Mouse (Mus musculus) spleen, adult 2 months (tissue): Measurements from ENCODE around the gene Rab1b. TPM values are rescaled to one million over a fixed set of nuclear protein-coding genes. Genes with fewer than 3 reads are reported as not detected.

Experiments used
- DNase-seq, 2 experiments: peaks; one replicate each; pipeline versions ENCODE4 v3.0.0 to v3.0.0-alpha.2; 2012 to 2021; ENCODE audit warnings: low spot score in 2 of 2, low read depth in 1 of 2
- H3K27ac ChIP-seq: fragments of 200-500 bp; 2 replicates; pipeline ENCODE4 v1.5.1; 2012; ENCODE audit warnings: low read length, inconsistent platforms; ENCODE audit not compliant: insufficient read depth
- H3K27me3 ChIP-seq: fragments of 200-500 bp; 2 replicates; pipeline ENCODE4 v1.6.1; 2012; ENCODE audit warnings: mild to moderate bottlenecking, moderate library complexity, low read length, inconsistent platforms; ENCODE audit not compliant: control insufficient read depth, insufficient read depth
- H3K36me3 ChIP-seq: fragments of 200-500 bp; 2 replicates; pipeline ENCODE4 v1.6.1; 2012; ENCODE audit warnings: mild to moderate bottlenecking, low read length, inconsistent platforms; ENCODE audit not compliant: control insufficient read depth, insufficient read depth
- H3K4me1 ChIP-seq: fragments of 200-500 bp; 2 replicates; pipeline ENCODE4 v1.6.1; 2011; ENCODE audit warnings: inconsistent platforms; ENCODE audit not compliant: control insufficient read depth, insufficient read depth, insufficient read length
- H3K4me3 ChIP-seq: fragments of 200-500 bp; 2 replicates; pipeline ENCODE4 v1.5.1; 2011; ENCODE audit warnings: mild to moderate bottlenecking, inconsistent platforms; ENCODE audit not compliant: insufficient read depth, insufficient read length; ENCODE audit errors: extremely low read depth
- CTCF ChIP-seq: fragments of 200-500 bp; IDR thresholded peaks from 2 replicates; pipeline ENCODE4 v1.5.1; 2011; ENCODE audit warnings: mild to moderate bottlenecking, inconsistent platforms; ENCODE audit not compliant: insufficient read depth, insufficient read length, insufficient replicate concordance; ENCODE audit errors: extremely low read depth
- POLR2A ChIP-seq: fragments of 200-500 bp; IDR thresholded peaks from 2 replicates; pipeline ENCODE4 v1.6.1; 2011; ENCODE audit warnings: low read depth, low read length, inconsistent platforms
- WGBS: fragments of 180-500 bp; shearing (Covaris S2); methylation state at CpG from one replicate; pipeline ENCODE4 v1.1.7; 2018; 5-methylcytosine and 5-hydroxymethylcytosine counted together
- polyA plus RNA-seq: library from polyadenylated mRNA; depleted of rRNA; stranded (reverse); fragments of >200 nt; gene quantifications from 2 replicates; pipeline ENCODE4 v1.2.3, GENCODE M21; 2012

The Rab1b gene
- polyA plus RNA-seq, 1 experiment, result 116 TPM

- TF ChIP-seq POLR2A (no peak), CTCF (no peak)
- H3K27me3 ChIP-seq, result peaks cover 12% of the 10 kb centered on the region
- WGBS, result 78% methylated on average over 24 of the region's 24 CpGs
- no peak overlapping the region for H3K27ac ChIP-seq
- no peaks in the 10 kb centered on the region for H3K36me3 ChIP-seq
- no peak for DNase-seq
- no peak overlapping the region for H3K4me3 ChIP-seq
- H3K4me1 ChIP-seq, result peaks cover 9% of the 10 kb centered on the region
These were observed 24.3 kb downstream of the Rab1b start for GRCm38 (mm10) chr19:5082596-5082995.

GRCm38 (mm10) chr19:5082005-5082404 lies 24.9 kb downstream of the Rab1b start:
- peaks cover 12% of the 10 kb centered on the region for H3K27me3 ChIP-seq
- no peak for TF ChIP-seq POLR2A
- TF ChIP-seq CTCF, result no peak
- DNase-seq, result no peak
- H3K27ac ChIP-seq, result no peak overlapping the region
- no peak overlapping the region for H3K4me3 ChIP-seq
- no peaks in the 10 kb centered on the region for H3K36me3 ChIP-seq
- 64% methylated on average over 18 of the region's 18 CpGs for WGBS
- H3K4me1 ChIP-seq, result peaks cover 5% of the 10 kb centered on the region

GRCm38 (mm10) chr19:5079279-5079678 lies 27.6 kb downstream of the Rab1b start:
- no peak for DNase-seq
- peaks cover 2% of the 10 kb centered on the region; the same call in 1 of the 2 replicates for H3K27me3 ChIP-seq
- no peaks in the 10 kb centered on the region for H3K4me1 ChIP-seq
- no peak overlapping the region for H3K27ac ChIP-seq
- TF ChIP-seq CTCF (no peak), POLR2A (no peak)
- H3K4me3 ChIP-seq, result no peak overlapping the region
- no peaks in the 10 kb centered on the region for H3K36me3 ChIP-seq
- 92% methylated on average over 1 of the region's 1 CpGs for WGBS

- peaks cover 1% of the 10 kb centered on the region; the same call in 1 of the 2 replicates for H3K27me3 ChIP-seq
- 35% methylated on average over 5 of the region's 5 CpGs for WGBS
- TF ChIP-seq CTCF (no peak), POLR2A (no peak)
- no peak overlapping the region for H3K27ac ChIP-seq
- no peak overlapping the region for H3K4me3 ChIP-seq
- no peaks in the 10 kb centered on the region; the same call in 1 of the 2 replicates for H3K4me1 ChIP-seq
- no peaks in the 10 kb centered on the region for H3K36me3 ChIP-seq
- DNase-seq, result no peak
These were observed 33.4 kb downstream of the Rab1b start for GRCm38 (mm10) chr19:5073518-5073917.

- Histone ChIP-seq H3K4me1 (peaks cover 4% of the 10 kb centered on the region), H3K36me3 (no peaks in the 10 kb centered on the region), H3K4me3 (peak overlapping the region; percentile 28; the same call in 1 of the 2 replicates), H3K27me3 (peaks cover 5% of the 10 kb centered on the region), H3K27ac (no peak overlapping the region)
- peak in 1 of 2 experiments; percentile 46 for DNase-seq
- 4% methylated on average over 15 of the region's 15 CpGs for WGBS
- TF ChIP-seq POLR2A (no peak), CTCF (peak; percentile 50; the same call in 1 of the 2 replicates)
These were observed 33.8 kb downstream of the Rab1b start for GRCm38 (mm10) chr19:5073028-5073427.

DNA sequence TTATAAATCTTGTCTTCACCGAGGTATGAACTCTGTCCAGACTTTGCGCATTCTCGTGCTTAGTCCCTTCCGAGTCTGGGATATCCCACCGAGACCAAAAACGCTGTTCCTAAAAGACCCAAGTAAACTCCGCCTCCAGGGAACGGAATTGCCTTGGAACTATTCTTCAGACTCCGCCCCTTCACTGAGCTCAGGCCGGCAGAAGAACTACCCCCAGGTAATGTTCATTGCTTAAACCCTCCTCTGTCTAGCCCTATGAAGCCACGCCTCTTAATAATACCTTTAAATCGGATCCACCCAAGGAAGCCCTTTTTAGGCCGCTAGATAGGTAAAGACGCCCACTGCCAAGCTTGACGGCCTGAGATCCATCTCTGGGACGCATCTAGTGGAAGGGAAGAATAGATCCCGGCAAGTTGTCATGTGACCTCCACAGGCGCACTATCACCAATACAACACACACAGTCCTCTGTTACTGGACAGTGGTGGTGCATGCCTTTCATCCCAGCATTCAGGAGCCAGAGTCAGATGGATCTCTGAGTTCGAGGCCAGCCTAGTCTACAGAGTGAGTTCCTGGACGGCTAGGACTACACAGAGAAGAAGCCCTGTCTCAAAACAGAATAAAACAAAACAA lies 34.4 kb downstream of the Rab1b start:
- 11% methylated on average over 20 of the region's 20 CpGs for WGBS
- Histone ChIP-seq H3K4me1 (peaks cover 6% of the 10 kb centered on the region), H3K27me3 (peaks cover 10% of the 10 kb centered on the region), H3K4me3 (peak overlapping the region; percentile 45), H3K27ac (no peak overlapping the region), H3K36me3 (no peaks in the 10 kb centered on the region)
- TF ChIP-seq POLR2A (no peak), CTCF (no peak)
- DNase-seq, result no peak
